In genomic region chr7:139314716-139315115, GRCm38 (mm10) we compare ENCODE assay signal across 16 mouse cellular contexts.
"Had no signal": no experiment of that assay in that cellular context is flagged by ENCODE, and none has a peak within 500 bp of the region (broad histone marks: within the 10 kb centered on the region; RNA-seq: fewer than 3 reads in every experiment).

No protein-coding gene starts in this region.

- H3K27me3 ChIP-seq: liver, embryonic 15.5 days; lung, embryonic 15.5 days; neural tube, embryonic 12.5 days; stomach, embryonic 15.5 days had no signal

- H3K4me3 ChIP-seq: liver, embryonic 15.5 days; lung, embryonic 15.5 days; midbrain, embryonic 12.5 days; neural tube, embryonic 12.5 days; stomach, embryonic 15.5 days had no signal

- H3K9ac ChIP-seq: liver, embryonic 15.5 days; liver, postnatal 0 days; lung, embryonic 15.5 days; midbrain, embryonic 12.5 days; neural tube, embryonic 12.5 days; stomach, embryonic 15.5 days had no signal

- H3K36me3 ChIP-seq: liver, embryonic 15.5 days; lung, embryonic 15.5 days; midbrain, embryonic 12.5 days; neural tube, embryonic 12.5 days; stomach, embryonic 15.5 days had no signal

- H3K9me3 ChIP-seq: liver, embryonic 15.5 days; lung, embryonic 15.5 days; midbrain, embryonic 12.5 days; neural tube, embryonic 12.5 days; stomach, embryonic 15.5 days had no signal

- H3K4me2 ChIP-seq: liver, embryonic 15.5 days; lung, embryonic 15.5 days; midbrain, embryonic 12.5 days; neural tube, embryonic 12.5 days; stomach, embryonic 15.5 days had no signal

- DNase-seq: liver, postnatal 0 days; lung, adult 2 months; lung, postnatal 14 days; lung, postnatal 36 days; midbrain, embryonic 14.5 days; right cerebral cortex, postnatal 14 days; thymus, adult 2 months; thymus, postnatal 25 days had no signal

- H3K27ac ChIP-seq: liver, embryonic 15.5 days; lung, embryonic 15.5 days; macrophage; midbrain, embryonic 12.5 days; neural tube, embryonic 12.5 days; stomach, embryonic 15.5 days; stomach, postnatal 0 days had no signal

- H3K4me1 ChIP-seq: liver, embryonic 15.5 days had no signal

- ATAC-seq: liver, postnatal 0 days; lung, postnatal 0 days had no signal
